Mouse (Mus musculus) myocyte (in vitro differentiated cells): ENCODE measurements around the gene Pml.

ENCODE experiments used
- CEBPB ChIP-seq: IDR thresholded peaks from 2 replicates; pipeline ENCODE4 v1.6.1; 2011; ENCODE audit warnings: mild to moderate bottlenecking, moderate library complexity; ENCODE audit not compliant: poor library complexity, insufficient read depth, severe bottlenecking
- E2F4 ChIP-seq: IDR thresholded peaks from one replicate; pipeline ENCODE4 v1.6.1; 2011; ENCODE audit warnings: mild to moderate bottlenecking, control low read depth, moderate library complexity; ENCODE audit not compliant: insufficient read depth
- MAX ChIP-seq: IDR thresholded peaks from one replicate; pipeline ENCODE4 v1.6.1; 2011; ENCODE audit warnings: low read depth, mild to moderate bottlenecking, control low read depth
- MYOD1 ChIP-seq, 3 experiments: IDR thresholded peaks; one replicate each; pipeline ENCODE4 v1.6.1; 2011; ENCODE audit warnings: control low read depth in 2 of 3, low read depth in 2 of 3, mild to moderate bottlenecking in 2 of 3, moderate library complexity in 1 of 3; ENCODE audit not compliant: insufficient read length in 2 of 3, control insufficient read depth in 1 of 3
- MYOG ChIP-seq, 3 experiments: IDR thresholded peaks; one replicate each; pipeline ENCODE4 v1.6.1; 2011; ENCODE audit warnings: control low read depth in 2 of 3, low read depth in 2 of 3, mild to moderate bottlenecking in 2 of 3; ENCODE audit not compliant: insufficient read length in 2 of 3, control insufficient read depth in 1 of 3, insufficient read depth in 1 of 3
- POLR2A ChIP-seq: IDR thresholded peaks from one replicate; pipeline ENCODE4 v1.6.1; 2011; ENCODE audit warnings: low read depth, mild to moderate bottlenecking, control low read depth, moderate library complexity; ENCODE audit not compliant: insufficient read length
- POLR2AphosphoS2 ChIP-seq: IDR thresholded peaks from one replicate; pipeline ENCODE4 v1.6.1; 2011; ENCODE audit warnings: low read depth, control low read depth; ENCODE audit not compliant: insufficient read length
- REST ChIP-seq: IDR thresholded peaks from one replicate; pipeline ENCODE4 v1.6.1; 2011; ENCODE audit warnings: mild to moderate bottlenecking, control low read depth, moderate library complexity; ENCODE audit not compliant: insufficient read depth, insufficient read length
- SRF ChIP-seq: IDR thresholded peaks from one replicate; pipeline ENCODE4 v1.6.1; 2011; ENCODE audit warnings: low read depth; ENCODE audit not compliant: control insufficient read depth, insufficient read length
- TCF12 ChIP-seq: IDR thresholded peaks from one replicate; pipeline ENCODE4 v1.6.1; 2011; ENCODE audit warnings: mild to moderate bottlenecking, control low read depth; ENCODE audit not compliant: poor library complexity, insufficient read depth, severe bottlenecking
- TCF3 ChIP-seq: IDR thresholded peaks from one replicate; pipeline ENCODE4 v1.6.1; 2011; ENCODE audit warnings: low read depth, control low read depth; ENCODE audit not compliant: insufficient read length
- USF1 ChIP-seq: IDR thresholded peaks from one replicate; pipeline ENCODE4 v1.6.1; 2011; ENCODE audit warnings: low read depth, mild to moderate bottlenecking, control low read depth, moderate library complexity

- TF ChIP-seq USF1 (no peak), POLR2AphosphoS2 (no peak), POLR2A (no peak), TCF12 (no peak), E2F4 (no peak), CEBPB (no peak), MYOG (IDR thresholded peaks at IDR 0.05; ENCODE audit: control insufficient read depth in 1 of 3, insufficient read depth in 1 of 3, insufficient read length in 2 of 3, low read depth in 2 of 3) (no peak), SRF (no peak), MAX (no peak), MYOD1 (IDR thresholded peaks at IDR 0.05; ENCODE audit: control insufficient read depth in 1 of 3, insufficient read length in 2 of 3, low read depth in 2 of 3) (no peak), TCF3 (no peak), REST (no peak)
Observed at GRCm38 (mm10) chr9:58250322-58250721, 736 bp upstream of the Pml start.
